Mouse (Mus musculus) right cerebral cortex, postnatal 36 days (tissue): Measurements from ENCODE around the gene Col16a1.

Source experiments
- DNase-seq, 2 experiments: peaks; one replicate each; pipeline ENCODE4 v3.0.0; 2022; ENCODE audit warnings: low spot score in 2 of 2, mixed read lengths in 1 of 2

Gene Col16a1

DNA sequence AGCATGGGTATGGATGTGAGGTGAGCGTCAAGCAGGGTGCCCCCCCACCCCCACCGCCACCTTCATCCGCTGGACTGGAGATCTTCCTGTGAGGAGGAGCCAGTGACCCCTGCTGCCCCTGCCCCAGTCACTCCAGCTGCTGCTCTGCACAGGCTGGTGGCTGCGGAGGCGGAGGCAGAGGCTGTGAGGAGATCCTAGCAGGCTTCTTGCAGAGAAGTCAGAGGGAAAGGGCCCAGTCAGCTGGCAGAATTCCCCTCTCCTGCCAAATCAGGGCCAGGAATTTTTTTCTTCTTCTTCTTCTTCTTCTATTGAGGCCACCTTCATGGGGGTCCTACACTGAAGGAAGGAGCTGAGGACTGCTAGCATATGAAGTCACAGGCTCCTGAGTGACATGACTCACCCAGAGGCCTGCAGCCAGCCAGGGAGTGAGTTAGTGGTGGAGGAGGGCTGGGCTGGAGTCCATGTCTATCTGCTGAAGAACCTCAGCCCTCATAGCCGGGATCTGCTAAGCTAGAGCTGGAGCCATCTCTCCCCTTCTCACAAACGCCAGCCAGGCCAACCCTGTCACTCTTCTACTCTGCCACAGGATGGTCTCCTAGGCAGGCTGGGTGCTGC, 36.8 kb downstream of the Col16a1 start:
- DNase-seq, result no peak

DNA sequence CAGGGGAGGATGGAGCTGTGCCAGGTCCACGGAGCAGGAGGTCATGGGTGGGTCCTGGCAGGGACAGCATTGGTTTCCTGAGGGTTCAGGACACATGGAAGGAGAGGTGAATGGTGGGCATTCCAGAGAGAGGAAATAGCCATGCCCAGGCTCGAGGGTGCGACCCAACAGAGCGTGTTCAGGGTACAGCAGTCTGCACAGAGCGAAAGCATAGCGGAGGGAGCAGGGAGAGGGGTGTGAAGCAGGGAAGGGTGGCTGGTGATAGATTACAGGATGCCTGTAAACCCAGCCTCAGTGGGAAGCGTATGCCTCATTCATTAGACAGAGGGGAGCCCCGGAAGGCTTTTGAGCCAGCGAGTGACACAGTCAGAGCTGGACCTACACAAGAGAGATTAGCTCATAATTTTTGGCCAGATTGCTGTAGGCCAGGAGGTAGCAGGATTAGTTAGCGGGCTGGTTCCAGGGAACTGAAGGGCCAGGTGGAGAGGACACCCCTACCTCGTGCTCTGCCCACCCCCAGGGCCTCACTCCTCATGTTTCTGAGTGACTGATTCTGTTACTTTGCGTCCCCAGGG, 37.7 kb downstream of the Col16a1 start:
- no peak for DNase-seq

DNA sequence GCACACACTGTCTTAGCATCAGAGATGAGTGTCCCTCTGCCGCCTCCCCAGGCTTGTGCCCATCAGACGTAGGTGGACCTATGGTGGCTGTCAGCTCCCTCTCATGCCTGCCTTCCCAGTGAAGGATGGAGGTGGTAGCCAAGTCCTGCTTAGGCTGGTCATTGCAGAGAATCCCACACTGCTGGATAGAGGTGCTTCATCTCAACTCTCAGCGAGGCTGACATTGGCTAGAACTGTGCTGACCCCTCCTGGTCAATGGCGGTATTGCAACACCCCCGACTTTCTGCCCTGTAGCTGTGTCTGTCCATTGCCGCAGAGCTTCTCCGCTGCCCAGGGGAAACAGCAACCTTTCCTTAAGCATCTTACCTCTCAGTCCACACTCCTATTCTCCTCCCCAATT, 39.7 kb downstream of the Col16a1 start:
- DNase-seq, result peak; percentile 80 to 87

DNA sequence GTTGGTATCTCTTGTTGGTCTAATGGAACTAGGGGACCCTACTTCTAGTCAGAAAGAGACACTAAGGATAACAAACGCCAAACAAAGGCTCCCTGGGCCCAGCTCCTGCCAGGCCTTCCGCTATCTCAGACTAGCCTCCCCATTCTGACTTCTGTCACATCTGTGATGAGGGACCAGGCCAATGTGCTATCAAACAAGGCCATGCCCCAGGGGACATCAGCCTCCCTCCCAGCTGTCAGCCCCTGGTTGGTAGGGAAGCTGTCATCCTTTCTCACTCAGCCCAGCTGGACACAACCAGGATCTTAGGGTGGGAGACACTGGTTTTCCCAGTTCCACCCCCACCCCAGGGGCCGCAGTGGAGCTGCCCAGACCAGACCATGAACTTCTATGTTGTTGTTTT, 47.5 kb downstream of the Col16a1 start:
- no peak for DNase-seq

DNA sequence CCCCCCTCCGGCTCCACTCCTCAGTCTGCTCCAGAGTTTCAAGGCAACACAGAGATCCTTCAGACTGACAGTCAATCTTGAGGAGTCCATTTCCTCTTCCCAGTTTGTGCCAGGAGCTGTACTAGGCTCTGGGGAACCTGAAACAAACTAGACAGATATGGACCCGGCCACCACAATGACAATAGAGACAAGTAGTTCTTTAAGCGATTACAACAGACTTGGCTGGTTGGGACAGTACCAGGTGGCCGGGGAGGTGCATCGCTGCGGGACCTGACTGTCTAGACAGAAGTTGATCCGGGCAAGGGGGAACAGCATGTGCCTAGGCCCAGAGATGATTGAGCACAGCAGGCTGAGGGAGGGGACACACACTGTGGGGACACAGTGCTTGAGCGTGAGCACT, 53.5 kb downstream of the Col16a1 start:
- no peak for DNase-seq

DNA sequence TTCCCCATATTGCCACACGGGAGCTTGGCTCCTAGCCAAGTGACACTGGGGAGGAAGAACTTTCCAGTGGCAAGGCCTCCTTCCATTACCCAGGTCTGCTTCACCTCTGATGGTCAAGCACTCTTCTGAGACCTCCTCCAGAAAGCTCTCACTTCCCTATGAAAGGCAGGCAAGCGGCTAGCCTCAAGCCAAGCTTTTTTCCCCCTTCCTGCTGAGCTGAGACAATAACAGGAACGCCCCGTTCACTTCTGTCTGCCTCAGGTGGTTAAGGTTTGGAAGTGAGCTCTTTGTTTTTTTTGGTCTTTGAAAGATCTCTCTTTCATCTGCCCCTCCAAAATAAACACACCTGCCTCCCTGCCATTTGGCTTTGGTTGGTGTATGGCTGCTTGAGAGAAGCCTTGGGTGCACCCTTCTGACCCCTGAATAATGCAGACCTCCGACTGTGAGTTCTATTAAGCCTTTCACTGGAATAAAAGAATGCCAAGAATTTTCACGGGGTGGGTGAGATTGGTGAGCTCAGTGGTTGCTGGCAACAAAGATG, 54.5 kb downstream of the Col16a1 start, which contains the start of gene Pef1:
TSS of gene Pef1 (plus strand) at position 448 of the 541 bp plus-strand sequence.
- no peak for DNase-seq

DNA sequence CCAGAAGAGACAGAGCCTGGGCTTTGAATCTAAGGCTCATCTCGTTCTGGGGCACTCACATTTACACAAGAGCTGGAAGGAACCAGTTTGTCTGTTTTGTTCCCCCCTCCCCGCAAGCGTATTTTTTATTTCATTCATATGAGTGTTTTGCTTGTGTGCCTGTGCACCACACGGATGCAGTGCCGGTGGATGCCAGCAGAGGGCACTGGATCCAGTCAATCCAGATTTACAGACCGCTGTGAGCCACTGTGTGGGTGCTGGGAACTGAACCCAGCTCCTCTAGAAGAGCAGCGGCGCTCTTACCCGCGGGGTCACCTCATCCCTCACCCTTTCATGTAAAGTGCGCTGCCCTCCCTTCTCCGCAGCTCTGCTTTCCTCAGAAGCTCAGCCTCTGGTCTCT, 56.0 kb downstream of the Col16a1 start:
- DNase-seq, result no peak

DNA sequence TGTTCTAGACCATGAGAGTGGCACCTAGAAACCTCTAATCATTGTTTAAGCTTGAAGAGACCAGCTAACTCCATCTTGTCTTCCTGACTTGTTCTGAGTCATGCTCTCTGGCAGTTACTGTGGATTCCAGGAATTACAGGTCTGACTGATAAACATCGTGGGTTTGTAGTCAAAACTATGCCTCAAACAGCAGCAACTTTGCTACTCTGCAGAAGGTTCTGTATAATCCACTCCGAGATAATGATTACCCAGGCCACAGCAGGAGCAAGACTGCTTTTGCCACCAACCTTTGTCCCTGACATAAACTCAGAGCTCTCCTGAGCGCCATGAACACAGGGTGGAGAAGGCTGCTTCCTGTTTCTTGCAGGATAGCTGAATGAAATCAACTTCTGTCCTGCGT, 56.9 kb downstream of the Col16a1 start:
- DNase-seq, result no peak

DNA sequence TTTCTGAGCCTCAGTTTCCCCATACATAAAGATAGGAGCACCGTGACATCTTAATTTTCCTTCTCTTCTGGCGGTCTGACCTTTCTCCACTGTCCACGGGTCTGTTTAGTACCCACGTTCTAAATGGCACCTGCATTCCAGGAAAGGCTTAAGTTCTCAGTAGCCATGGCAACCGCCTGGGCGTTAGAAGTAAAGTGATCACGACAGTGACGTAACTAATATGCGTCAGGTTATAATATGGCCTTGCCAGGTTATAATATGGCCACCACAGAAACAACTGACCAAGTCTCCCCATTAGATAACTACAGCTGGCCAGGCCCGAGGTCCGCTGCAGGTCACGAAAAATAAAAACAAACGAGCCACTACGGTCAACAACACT, 59.4 kb downstream of the Col16a1 start:
- DNase-seq, result no peak

DNA sequence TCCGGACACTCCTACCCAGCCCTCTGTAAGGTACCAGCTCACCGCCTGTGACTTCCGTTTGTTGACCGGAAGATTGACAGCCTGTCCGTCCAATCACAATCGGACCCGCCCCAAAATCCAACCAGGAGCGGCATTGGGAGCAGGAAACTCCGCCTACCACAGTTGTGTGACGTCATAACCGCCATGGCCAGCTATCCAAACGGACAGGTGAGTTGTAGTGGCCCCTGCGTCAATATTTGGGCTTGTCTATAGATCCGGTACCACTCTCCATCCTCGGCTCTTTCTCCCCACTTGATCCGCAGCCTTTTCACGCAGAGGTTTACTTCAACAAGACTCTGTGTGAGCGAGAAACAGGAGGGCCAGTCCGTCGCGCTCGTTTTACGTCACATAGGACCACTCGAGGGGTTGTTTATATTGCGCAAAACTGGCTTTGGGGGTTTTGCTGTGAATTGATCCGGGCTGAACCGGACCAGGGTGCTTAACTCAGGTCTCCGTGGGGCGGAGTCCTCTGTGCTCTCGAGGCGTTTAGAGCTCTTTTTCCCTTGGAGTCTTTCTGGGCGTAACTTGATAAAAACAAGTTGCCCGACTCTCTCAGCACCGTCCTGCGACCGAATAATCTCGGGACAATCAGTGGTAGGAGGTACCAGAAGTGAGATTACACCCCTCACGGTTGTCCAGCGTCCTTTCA, 59.9 kb downstream of the Col16a1 start:
- DNase-seq, result peak; percentile 99

DNA sequence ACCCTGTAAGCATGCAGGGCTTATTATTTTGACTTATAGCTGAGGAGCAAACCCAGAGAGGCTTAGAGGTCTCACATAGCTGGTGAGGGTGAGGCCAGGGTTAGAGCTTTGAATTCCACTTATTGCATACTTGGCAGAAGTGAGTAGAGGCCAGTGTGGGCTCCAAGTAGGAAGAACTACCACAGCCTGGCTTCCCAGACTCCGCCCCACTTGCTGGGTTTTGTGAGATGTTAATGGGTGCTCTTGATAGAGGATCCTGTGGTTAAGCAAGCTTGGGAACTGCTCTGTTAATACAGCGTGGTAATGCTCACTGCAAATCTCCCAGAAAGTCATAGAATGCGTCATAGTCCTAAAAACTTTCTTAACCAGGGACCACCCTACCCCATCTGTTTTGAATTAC, 61.3 kb downstream of the Col16a1 start:
- DNase-seq, result no peak

DNA sequence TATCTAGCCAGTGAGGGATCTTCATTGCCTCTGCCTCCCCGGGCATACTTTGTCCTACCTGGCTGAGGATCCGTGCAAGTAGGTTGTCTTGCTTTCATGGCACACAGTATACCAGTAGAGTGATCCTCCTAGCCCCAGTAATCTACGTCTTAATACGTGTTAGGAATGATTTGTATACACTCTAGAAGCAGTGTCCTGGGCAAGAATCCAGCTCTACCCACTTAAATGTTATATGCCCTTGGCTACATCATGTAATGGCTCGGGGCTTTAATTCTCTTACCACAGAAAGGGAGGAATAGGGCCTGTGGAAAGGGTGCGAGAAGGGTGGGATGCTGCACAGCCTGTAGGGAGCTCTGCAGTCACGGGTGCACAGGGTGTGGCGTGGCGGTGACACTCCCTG, 62.0 kb downstream of the Col16a1 start:
- no peak for DNase-seq

DNA sequence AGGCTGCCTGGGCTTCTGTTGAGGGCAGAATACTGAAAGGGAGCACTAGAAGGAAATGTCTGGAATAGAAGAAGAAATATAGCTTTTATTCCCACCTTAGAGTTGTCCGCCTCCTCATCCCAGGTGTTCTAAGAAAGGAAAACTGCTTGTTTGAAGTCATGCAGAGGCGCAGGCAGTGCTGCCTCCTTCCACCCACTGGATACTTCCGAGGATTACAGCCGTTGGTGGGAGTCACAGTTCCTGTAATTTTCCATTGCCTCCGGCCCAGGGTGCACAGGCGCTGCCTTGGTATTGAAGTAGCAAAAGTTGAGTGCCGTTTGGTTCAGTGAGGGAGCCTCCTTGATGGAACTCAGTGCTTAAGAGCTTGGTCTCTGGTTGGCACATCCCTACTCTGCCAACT, 62.5 kb downstream of the Col16a1 start:
- peak in 1 of 2 experiments; percentile 46 for DNase-seq

DNA sequence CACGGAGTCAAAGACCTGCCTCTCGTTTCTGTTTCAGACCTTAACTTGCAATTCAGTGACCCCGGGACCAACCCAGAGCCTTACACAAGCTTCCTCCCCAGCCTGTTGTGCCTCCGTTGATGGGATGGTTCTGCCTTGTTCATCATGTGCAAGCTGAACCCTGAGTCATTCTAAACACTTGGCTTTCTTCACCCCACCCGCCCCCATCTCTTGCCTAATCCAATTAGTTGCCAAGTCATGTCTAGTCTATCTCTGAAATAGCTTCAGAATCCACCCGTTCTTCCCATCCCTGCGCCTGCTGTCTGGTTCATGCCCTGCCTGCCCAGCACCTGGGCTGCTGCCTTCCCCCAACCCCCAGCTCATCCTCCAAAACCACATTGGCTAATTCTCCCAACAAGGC, 64.7 kb downstream of the Col16a1 start:
- DNase-seq, result no peak

DNA sequence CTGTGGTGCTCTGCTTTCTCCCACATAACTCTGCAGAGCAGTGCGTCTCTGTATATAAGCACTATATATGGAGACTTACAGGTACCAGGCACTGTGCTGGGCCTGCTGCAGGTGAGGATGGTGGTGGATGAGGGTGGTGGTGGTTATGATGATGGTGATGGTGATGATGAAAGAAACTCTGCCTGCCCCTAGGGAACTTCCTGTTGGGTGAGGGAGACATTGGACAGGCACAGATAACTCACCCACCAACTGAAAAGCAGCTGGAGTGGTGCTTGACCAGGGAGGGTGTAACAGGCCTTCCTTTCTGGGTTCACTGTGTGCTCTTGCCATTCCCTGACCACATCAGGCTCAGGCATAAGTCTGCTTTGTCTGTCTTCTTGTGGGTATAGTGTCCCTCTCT, 65.1 kb downstream of the Col16a1 start:
- DNase-seq, result no peak

DNA sequence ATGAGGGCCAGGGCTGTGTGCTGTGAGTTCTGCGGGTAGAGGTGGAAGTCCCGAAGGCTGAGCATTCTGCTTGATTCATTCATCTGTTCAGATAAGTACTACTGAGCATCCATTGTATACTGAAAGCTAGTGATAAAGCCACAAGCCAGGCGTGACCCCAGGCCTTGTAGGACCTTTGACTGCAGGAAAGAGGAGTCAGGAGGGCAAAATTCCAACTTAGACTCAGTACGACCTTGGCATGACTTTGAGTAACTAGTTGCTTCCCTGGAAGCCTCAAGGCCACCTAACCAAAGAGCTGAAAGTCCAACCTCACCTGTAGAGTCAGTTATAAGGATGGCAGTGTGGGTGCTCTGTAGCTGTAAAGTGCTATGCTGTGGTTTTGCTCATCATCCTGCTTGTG, 73.1 kb downstream of the Col16a1 start:
- no peak for DNase-seq

DNA sequence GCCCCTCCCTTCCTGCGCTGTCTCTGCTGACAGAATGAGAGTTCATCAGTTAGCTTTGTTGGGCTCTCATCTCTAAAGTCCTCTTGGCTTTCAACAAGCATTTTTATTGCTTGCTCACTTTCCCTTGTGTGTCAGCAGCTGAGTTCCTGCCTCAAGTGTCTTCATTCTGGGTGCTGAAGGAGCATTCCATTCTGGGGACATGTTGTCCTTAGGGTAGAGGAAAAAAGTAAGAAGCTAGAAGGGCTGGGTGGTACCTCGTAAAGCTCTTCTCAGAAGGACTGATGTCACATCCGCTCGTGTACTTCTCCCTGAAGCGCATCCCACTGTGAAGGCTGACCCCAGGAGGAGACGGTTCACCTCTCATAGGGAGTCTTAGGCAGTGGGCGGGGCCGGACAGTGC, 73.9 kb downstream of the Col16a1 start:
- no peak for DNase-seq

DNA sequence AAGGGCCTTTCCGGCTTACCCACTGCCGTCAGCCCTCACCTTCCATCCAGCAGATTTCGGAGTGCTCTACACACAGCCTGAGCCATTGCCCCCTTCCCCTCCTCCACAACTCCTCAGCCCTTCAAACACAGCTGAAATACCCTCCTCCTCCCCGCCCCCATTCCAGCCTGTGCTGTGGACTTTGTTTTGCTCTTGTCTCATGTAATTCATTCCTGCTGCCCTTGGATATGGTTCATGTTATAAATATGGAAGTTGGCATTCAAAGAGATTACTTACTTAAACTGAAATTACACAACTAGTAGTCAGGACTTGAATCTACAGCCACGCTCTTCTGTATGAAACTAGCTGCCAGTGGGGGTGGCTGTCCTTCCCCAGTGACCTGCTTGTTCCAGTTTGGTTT, 75.4 kb downstream of the Col16a1 start:
- no peak for DNase-seq

DNA sequence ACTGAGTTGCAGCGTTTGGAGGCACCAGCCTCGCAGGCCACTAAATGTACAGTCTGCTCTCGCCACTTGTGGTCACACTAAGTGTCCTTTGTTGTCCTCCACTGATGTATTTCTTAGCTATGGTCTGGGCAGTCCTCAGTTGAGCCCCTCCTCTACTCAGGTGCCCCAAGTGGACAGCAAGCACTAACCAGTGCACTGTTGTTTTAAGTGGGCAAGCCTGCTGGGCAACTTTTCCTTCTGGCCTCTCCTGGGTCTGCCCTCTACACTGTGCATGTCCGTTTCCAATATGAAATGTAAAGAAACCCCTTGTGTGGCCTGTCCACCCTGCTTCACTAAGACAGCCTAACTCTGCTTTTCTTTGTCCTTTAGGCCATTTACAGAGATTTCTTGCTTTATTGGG, 76.5 kb downstream of the Col16a1 start:
- no peak for DNase-seq

DNA sequence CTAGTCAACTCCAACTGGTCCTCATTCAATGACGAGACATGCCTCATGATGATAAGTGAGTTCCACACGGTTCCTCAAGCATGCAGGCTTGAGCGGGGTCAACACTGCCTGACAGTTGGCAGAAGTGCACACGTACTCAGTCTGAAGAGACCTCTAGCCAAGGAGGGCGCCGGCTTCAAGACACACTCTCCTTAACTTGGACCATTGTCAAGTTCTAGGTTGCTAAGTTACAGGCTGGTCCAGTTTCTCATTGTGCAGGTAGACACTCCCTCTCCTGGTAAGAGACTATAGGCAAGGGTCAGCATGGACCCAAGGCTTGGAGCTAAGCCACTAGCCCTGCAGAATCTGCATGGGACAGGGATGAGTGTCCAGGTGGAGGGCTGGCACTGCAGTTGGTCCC, 77.5 kb downstream of the Col16a1 start:
- no peak for DNase-seq

DNA sequence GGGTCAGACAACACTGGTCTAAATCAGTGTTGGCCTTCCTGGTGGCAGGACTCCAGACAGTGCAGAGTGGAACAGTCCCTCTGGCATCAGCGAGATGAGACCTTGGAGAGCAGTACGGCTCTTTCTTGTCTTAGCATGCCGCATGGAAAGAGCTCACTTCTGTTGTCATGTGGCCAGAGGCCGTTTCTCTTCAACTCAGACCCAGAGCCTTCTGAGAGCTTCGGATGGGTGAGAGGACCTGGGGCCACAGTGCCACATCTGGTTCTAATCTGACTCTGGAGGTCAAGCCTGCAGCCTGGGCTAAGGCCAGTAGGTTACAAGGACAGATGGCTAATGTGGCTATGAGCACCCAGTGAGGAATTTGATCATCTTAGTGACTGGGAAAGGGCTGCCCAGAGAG, 78.3 kb downstream of the Col16a1 start:
- no peak for DNase-seq

DNA sequence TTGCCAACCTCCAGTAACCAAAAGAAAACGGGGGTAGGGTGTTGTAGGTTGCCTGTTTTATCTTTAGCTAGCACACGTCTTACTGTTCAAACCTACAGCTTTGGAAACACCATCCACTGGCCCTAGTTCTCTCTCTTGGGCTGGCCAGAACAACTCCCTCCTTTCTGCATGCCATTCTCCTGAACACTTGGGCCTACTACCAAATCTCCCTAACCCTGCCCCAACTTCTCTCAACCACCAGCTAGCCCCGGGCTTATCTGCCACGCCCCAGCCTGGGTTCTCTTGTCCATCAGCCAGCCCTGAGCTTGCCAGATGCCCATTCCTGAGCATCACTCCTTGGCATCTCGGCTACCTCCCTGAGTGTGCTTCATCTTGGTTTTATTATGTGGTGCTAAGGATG, 81.3 kb downstream of the Col16a1 start:
- no peak for DNase-seq

DNA sequence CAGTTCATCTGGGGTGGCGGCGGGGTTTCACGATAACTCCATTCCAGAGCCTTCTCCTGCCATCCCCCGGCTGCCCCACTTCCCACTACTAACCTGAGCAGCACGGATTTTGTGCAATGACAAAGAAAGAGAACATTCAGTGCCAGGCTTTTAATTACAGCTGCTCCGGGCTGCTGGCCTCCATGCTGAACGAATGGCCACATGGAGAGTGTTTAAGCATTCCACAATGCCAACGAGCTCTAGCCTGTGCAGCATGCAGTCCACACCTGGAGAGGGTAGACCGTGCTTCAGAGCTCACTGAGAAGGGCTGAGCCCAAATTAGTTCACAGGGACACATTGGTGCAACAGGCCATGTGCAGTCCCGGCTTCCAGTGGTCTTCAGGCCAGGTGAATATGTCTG, 82.4 kb downstream of the Col16a1 start:
- DNase-seq, result no peak
